Mouse (Mus musculus): ENCODE measurements around the gene Itsn1.

DNA sequence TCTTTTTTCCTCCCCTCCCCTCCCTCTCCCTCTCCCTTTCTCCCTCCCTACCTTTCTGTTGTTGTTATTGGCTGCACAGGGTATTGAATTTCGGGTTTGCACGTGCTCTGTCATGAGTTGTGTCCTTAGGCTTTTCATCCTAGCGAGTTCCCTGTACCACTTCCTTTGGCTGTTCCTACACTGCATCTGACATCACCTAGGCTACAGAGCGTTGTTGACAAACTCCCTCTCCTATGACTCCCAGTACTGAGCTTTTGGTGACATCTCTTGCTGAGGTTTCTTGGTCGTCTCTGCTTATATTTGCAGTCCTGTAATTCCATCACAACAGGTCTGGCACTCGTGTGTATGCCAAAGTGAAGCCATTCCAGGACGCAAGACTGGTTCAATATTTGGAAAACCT is 14.0 kb downstream of the Itsn1 start:
- TF ChIP-seq CTCF (IDR thresholded peaks at IDR 0.05; ENCODE audit: low read depth) (no peak), EP300 (IDR thresholded peaks at IDR 0.05; ENCODE audit: low read depth) (no peak)

Data from heart, postnatal 0 days (tissue).